8 mouse cellular contexts compared by ENCODE assay signal in genomic region chr17:47628851-47629676, GRCm38 (mm10). TPM values are rescaled to one million over a fixed set of nuclear protein-coding genes. Genes with fewer than 3 reads are reported as not detected.
A peak's percentile ranks its signal among the peaks of the same experiment; 100 is the strongest.
DNase-seq lines count a peak whose midpoint lies in the region; ATAC-seq lines count a peak whose summit lies in the region.

No protein-coding gene starts in this region.

- WGBS in hindbrain, embryonic 11.5 days = 1% methylated on average over 54 of the region's 63 CpGs

- peak overlapping the region; percentile 86 for H3K4me2 ChIP-seq in hindbrain, embryonic 11.5 days (replicated peaks; ENCODE audit: low read depth, low read length)

- H3K9me3 ChIP-seq in hindbrain, embryonic 11.5 days (ENCODE audit: control insufficient read depth, low read length) = no peaks in the 10 kb centered on the region

- 0 out of 2 replicates have a peak, but pooled peaks cover 3% of the 10 kb centered on the region for H3K4me1 ChIP-seq in hindbrain, embryonic 11.5 days (replicated peaks; ENCODE audit: control insufficient read depth, insufficient read depth, low read length)

- DNase-seq in MEL-GATA-1-ER (ENCODE audit: extremely low read depth, low read depth) = peak; percentile 79
- peak; percentile 93 for DNase-seq in cerebellum, adult 8-10 months
- DNase-seq in hindbrain, embryonic 11.5 days (ENCODE audit: low spot score) = peak; percentile 97
- peak; percentile 92 to 95 for DNase-seq in layer of hippocampus, postnatal 10 days (ENCODE audit: low spot score in 2 of 2)
- DNase-seq in lung, postnatal 10 days = peak; percentile 97
- peak; percentile 93 for DNase-seq in ovary, postnatal 36 days (ENCODE audit: low spot score)
- DNase-seq in thymus, postnatal 25 days = peak; percentile 96

- no peaks in the 10 kb centered on the region for H3K27me3 ChIP-seq in hindbrain, embryonic 11.5 days (ENCODE audit: control insufficient read depth, insufficient read depth, low read length)

- H3K36me3 ChIP-seq in hindbrain, embryonic 11.5 days (ENCODE audit: control insufficient read depth, insufficient read depth, low read length) = 0 out of 2 replicates have a peak, but pooled peaks cover 1% of the 10 kb centered on the region

- ATAC-seq in frontal cortex, adult (ENCODE audit: low TSS enrichment) = peak; percentile 86
- ATAC-seq in hindbrain, embryonic 11.5 days (ENCODE audit: low FRiP score) = peak; percentile 94

- H3K27ac ChIP-seq in hindbrain, embryonic 11.5 days (ENCODE audit: low read depth, low read length) = peak overlapping the region; percentile 85

- H3K9ac ChIP-seq in hindbrain, embryonic 11.5 days (ENCODE audit: low read depth, low read length) = peak overlapping the region; percentile 79

- H3K4me3 ChIP-seq in hindbrain, embryonic 11.5 days (ENCODE audit: low read depth, low read length) = peak overlapping the region; percentile 65

RNA-seq across cellular contexts. Expression of gene Usp49, which starts 1.4 kb away (rescaled TPM):
- 8.7 and 9.1 TPM in 2 replicates for polyA plus RNA-seq in hindbrain, embryonic 11.5 days (2014; fragmentation: Nextera tagmentation; extraction: Ambion mirVana)
- total RNA-seq in layer of hippocampus, postnatal 10 days (2021) = 10 to 100 TPM; 11.3 to 13.2 TPM

RNA-seq across cellular contexts. Expression of gene Gm20517, which starts 17.7 kb away (rescaled TPM):
- 1.3 and 1.7 TPM in 2 replicates for polyA plus RNA-seq in hindbrain, embryonic 11.5 days (2014; fragmentation: Nextera tagmentation; extraction: Ambion mirVana)
- total RNA-seq in layer of hippocampus, postnatal 10 days (2021) = 10 to 100 TPM in 1 of 2 experiments, 1 to 10 TPM in 1; 6.6 to 10.1 TPM

RNA-seq across cellular contexts. Expression of gene Med20, which starts 17.7 kb away (rescaled TPM):
- 44.6 and 44.8 TPM in 2 replicates for polyA plus RNA-seq in hindbrain, embryonic 11.5 days (2014; fragmentation: Nextera tagmentation; extraction: Ambion mirVana)
- 10 to 100 TPM; 23.9 to 24.8 TPM for total RNA-seq in layer of hippocampus, postnatal 10 days (2021)

RNA-seq across cellular contexts. Expression of gene Bysl, which starts 17.8 kb away (rescaled TPM):
- polyA plus RNA-seq in hindbrain, embryonic 11.5 days (2014; fragmentation: Nextera tagmentation; extraction: Ambion mirVana) = 30.8 and 31.0 TPM in 2 replicates
- 10 to 100 TPM; 24.5 to 24.9 TPM for total RNA-seq in layer of hippocampus, postnatal 10 days (2021)

RNA-seq across cellular contexts. Expression of gene Tomm6, which starts 59.1 kb away (rescaled TPM):
- polyA plus RNA-seq in hindbrain, embryonic 11.5 days (2014; fragmentation: Nextera tagmentation; extraction: Ambion mirVana) = 370 and 375 TPM in 2 replicates
- total RNA-seq in layer of hippocampus, postnatal 10 days (2021) = 100 to 1,000 TPM; 221 to 257 TPM

Comparison
In these comparisons a context has a peak if more than half of its experiments do, and no peak if none do; other contexts are left out.
1. Peak in every context shown above with its lines: DNase-seq, ATAC-seq, H3K4me3 ChIP-seq and H3K27ac ChIP-seq.